24 mouse cellular contexts compared by ENCODE assay signal in the genomic region with DNA sequence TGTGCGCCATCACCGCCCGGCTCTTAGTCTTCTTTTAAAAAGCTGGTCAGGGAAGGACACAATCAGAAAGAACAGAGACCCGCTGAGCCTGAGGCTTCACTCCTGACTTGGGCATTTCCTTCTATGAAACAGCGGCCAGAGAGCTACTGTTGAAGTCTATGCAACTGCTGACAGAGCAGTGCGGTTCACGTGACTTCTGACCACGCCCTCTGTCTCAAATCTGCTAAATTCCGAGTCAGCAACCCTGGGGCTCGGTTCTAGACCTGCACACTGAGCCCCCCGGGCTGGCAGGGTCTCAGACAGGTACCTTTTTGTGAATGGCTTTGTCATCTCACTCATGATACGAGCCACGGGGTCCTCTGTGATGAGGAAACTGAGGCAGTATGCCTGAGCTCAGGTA. TPM values are rescaled to one million over a fixed set of nuclear protein-coding genes. Genes with fewer than 3 reads are reported as not detected.
DNase-seq lines count a peak whose midpoint lies in the region; TF ChIP-seq lines count a peak whose summit lies in the region.
"Had no signal": no experiment of that assay in that cellular context is flagged by ENCODE, and none has a peak within 500 bp of the region (broad histone marks: within the 10 kb centered on the region; RNA-seq: fewer than 3 reads in every experiment).

No protein-coding gene starts in this region.

- TF ChIP-seq POLR2A in bone marrow macrophage, adult 2 months (IDR thresholded peaks at IDR 0.05; ENCODE audit: borderline replicate concordance, low read depth, low read length): no peak

- H3K4me1 ChIP-seq in bone marrow macrophage, adult 2 months (ENCODE audit: control insufficient read depth, insufficient read depth, low read length): peaks cover 66% of the 10 kb centered on the region
- H3K4me1 ChIP-seq: forebrain, embryonic 10.5 days; midbrain, embryonic 12.5 days; neural tube, embryonic 13.5 days had no signal

- TF ChIP-seq CTCF in bone marrow macrophage, adult 2 months (IDR thresholded peaks at IDR 0.05; ENCODE audit: low read depth, low read length): no peak

- DNase-seq in kidney, adult 8-10 months: peak; percentile 27 to 49
- no peak for DNase-seq in kidney, adult 18-20 months
- peak; percentile 17 for DNase-seq in thymus, postnatal 4 days
- DNase-seq in thymus, postnatal 14 days: no peak
- no peak for DNase-seq in frontal cortex, adult 2 months (ENCODE audit: extremely low spot score in 1 of 2, low spot score in 1 of 2)
- DNase-seq in urinary bladder, postnatal 25 days (ENCODE audit: low spot score): no peak
- DNase-seq in left cerebral cortex, adult 9 months (ENCODE audit: low spot score in 2 of 2): no peak
- DNase-seq: adrenal gland, postnatal 36 days; B cell, adult 2 months; cerebellum, adult 18-20 months; cerebellum, postnatal 36 days; forebrain, postnatal 0 days; heart, postnatal 14 days; layer of hippocampus, postnatal 36 days; liver, postnatal 0 days; right cerebral cortex, adult 18-20 months; thymus, adult 18-20 months had no signal

- H3K4me3 ChIP-seq in bone marrow macrophage, adult 2 months (ENCODE audit: insufficient read depth, low read length): peak overlapping the region; percentile 14; the same call in 1 of the 2 replicates
- H3K4me3 ChIP-seq: forebrain, embryonic 10.5 days; heart, embryonic 12.5 days; layer of hippocampus, adult 2 months; midbrain, embryonic 12.5 days; neural tube, embryonic 13.5 days had no signal

- H3K27ac ChIP-seq in bone marrow macrophage, adult 2 months (ENCODE audit: insufficient read depth, low read depth, low read length): peak overlapping the region; percentile 99
- H3K27ac ChIP-seq: forebrain, embryonic 10.5 days; hindbrain, embryonic 14.5 days; layer of hippocampus, adult 2 months; midbrain, embryonic 12.5 days; neural tube, embryonic 13.5 days had no signal

RNA-seq across cellular contexts. Expression of a gene that starts 7.6 kb away (rescaled TPM):
- polyA plus RNA-seq in bone marrow macrophage, adult 2 months (2012; ENCODE audit: insufficient read depth, insufficient read length, missing spikeins): 56.0 and 62.1 TPM in 2 replicates
- polyA plus RNA-seq in frontal cortex, adult 2 months (2012; rRNA removed): 85.6 and 92.9 TPM in 2 replicates

RNA-seq across cellular contexts. Expression of a gene that starts 13.1 kb away (rescaled TPM):
- 5.6 TPM in 1 of 2 replicates, not detected in the other for polyA plus RNA-seq in bone marrow macrophage, adult 2 months (2012; ENCODE audit: insufficient read depth, insufficient read length, missing spikeins)
- 6.1 and 9.0 TPM in 2 replicates for polyA plus RNA-seq in frontal cortex, adult 2 months (2012; rRNA removed)
- polyA plus RNA-seq: hindbrain, embryonic 14.5 days; liver, postnatal 0 days; midbrain, embryonic 12.5 days; neural tube, embryonic 13.5 days had no signal

RNA-seq across cellular contexts. Expression of a gene that starts 48.7 kb away (rescaled TPM):
- 0.48 and 0.49 TPM in 2 replicates for polyA plus RNA-seq in bone marrow macrophage, adult 2 months (2012; ENCODE audit: insufficient read depth, insufficient read length, missing spikeins)
- polyA plus RNA-seq in frontal cortex, adult 2 months (2012; rRNA removed): 8.0 and 9.7 TPM in 2 replicates
- polyA plus RNA-seq: forebrain, embryonic 10.5 days; hindbrain, embryonic 14.5 days had no signal

RNA-seq across cellular contexts. Expression of a gene that starts 50.9 kb away (rescaled TPM):
- polyA plus RNA-seq in bone marrow macrophage, adult 2 months (2012; ENCODE audit: insufficient read depth, insufficient read length, missing spikeins): 69.5 and 74.4 TPM in 2 replicates
- polyA plus RNA-seq in frontal cortex, adult 2 months (2012; rRNA removed): 18.7 and 19.0 TPM in 2 replicates

RNA-seq across cellular contexts. Expression of a gene that starts 53.9 kb away (rescaled TPM):
- 2.4 and 3.3 TPM in 2 replicates for polyA plus RNA-seq in bone marrow macrophage, adult 2 months (2012; ENCODE audit: insufficient read depth, insufficient read length, missing spikeins)
- 0.84 and 1.2 TPM in 2 replicates for polyA plus RNA-seq in frontal cortex, adult 2 months (2012; rRNA removed)
- polyA plus RNA-seq: hindbrain, embryonic 14.5 days had no signal

Comparison
In these comparisons a context has a peak if more than half of its experiments do, and no peak if none do; other contexts are left out.
1. DNase-seq: peak in kidney, adult 8-10 months (2 of 2) and thymus, postnatal 4 days (single experiment); none in kidney, adult 18-20 months (single experiment), thymus, postnatal 14 days (single experiment), frontal cortex, adult 2 months (0 of 2), urinary bladder, postnatal 25 days (single experiment) and left cerebral cortex, adult 9 months (0 of 2).